Mouse (Mus musculus): Measurements from ENCODE around the gene Ifitm2. TPM values are rescaled to one million over a fixed set of nuclear protein-coding genes. Genes with fewer than 3 reads are reported as not detected.

Ifitm2 gene
- total and polyA plus RNA-seq, 3 experiments: 136 to 381 (median 213) TPM

DNA sequence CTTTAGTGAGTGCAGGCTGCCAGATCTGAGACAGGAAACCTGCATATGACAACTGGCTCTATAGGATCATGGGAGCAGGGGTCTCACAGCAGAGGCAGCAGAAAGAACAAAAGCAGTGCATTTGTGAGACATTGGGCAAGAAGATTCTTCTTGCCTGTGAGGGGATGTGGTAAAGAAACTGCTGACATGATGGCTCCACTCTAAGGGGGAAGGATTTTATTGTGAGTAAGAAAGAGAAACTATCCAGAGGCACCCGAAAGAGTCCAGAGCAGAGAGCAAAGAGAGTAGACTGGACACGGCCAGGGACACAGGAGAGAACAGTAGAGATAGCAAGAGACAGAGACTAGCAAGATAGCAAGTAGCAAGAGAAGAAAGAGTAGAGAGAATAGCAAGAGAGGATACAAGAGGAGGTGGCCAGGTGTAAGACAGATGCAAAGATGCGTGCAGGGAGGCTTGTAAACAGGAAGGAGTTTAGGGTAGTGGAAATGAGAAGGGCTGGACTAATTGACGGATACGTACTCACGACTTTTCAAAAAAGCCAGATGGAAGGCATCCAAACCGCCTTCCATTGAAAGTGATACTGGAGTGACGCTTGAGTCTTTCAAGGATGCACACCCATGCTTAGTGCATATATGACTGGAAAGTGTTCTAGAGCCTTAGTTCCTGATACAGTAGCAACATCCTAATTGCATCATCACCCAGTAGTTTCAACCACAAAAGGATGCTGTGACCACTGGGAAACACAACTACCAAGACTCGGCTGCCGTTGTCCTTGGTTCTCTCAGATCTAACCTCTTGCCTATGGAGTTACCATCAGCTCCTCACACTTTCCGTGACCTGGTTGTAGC lies 43.3 kb upstream of the Ifitm2 start:
- Histone ChIP-seq H3K27ac (ENCODE audit: insufficient read depth, low read depth) (peak overlapping the region; percentile 48), H3K36me3 (replicated peaks in 1 of 2; ENCODE audit: control insufficient read depth in 1 of 2, insufficient read depth in 1 of 2, low read length in 1 of 2) (no peaks in the 10 kb centered on the region), H3K4me3 (replicated peaks in 1 of 3; ENCODE audit: low read depth in 2 of 3, low read length in 2 of 3, poor library complexity in 1 of 3) (peak overlapping the region in 2 of 3 experiments; percentile 29), H3K9me3 (replicated peaks; ENCODE audit: low read length) (peaks cover 2% of the 10 kb centered on the region), H3K27me3 (replicated peaks) (no peaks in the 10 kb centered on the region), H3K79me2 (replicated peaks; ENCODE audit: control insufficient read depth, extremely low read depth, insufficient read depth, poor library complexity, severe bottlenecking) (no peaks in the 10 kb centered on the region), H3K4me2 (ENCODE audit: insufficient read depth, low read depth, poor library complexity, severe bottlenecking) (peak overlapping the region; percentile 69), H3K4me1 (ENCODE audit: control insufficient read depth in 1 of 2, insufficient read depth in 2 of 2) (peaks cover 16 to 32% of the 10 kb centered on the region in 2 experiments), H3K9ac (ENCODE audit: insufficient read depth, low read depth) (peak overlapping the region; percentile 55)
- in situ Hi-C loops (cut with MboI; ENCODE audit: low pct_ligation_motif_present, low pct_unique_long_range_greater_than_20kb, low sequenced_read_pairs) (loop anchor here (25.0 kb wide), 1 partner anchor 363 kb away; no protein-coding TSS in a partner anchor), dilution Hi-C loops (cut with MboI; ENCODE audit: extremely low pct_ligation_motif_present, extremely low pct_unique_long_range_greater_than_20kb, low sequenced_read_pairs) (no loop called here)
- DNase-seq (ENCODE audit: extremely low read depth): peak; percentile 53
- peak; percentile 34; the same call in 1 of the 2 replicates for TF ChIP-seq JUND (conservative IDR thresholded peaks at IDR 0.05; ENCODE audit: low read depth, low read length)
- TF ChIP-seq POLR2A (IDR thresholded peaks at IDR 0.05; ENCODE audit: low read depth, low read length): no peak
- TF ChIP-seq TBP (conservative IDR thresholded peaks at IDR 0.05; ENCODE audit: low read depth, low read length): 0 out of 2 replicates have a peak, but pooled peaks have one; percentile 16
- peak; percentile 58 for TF ChIP-seq ETS1 (conservative IDR thresholded peaks at IDR 0.05; ENCODE audit: low read depth, low read length)
- no peak for TF ChIP-seq MEF2A (IDR thresholded peaks at IDR 0.05; ENCODE audit: borderline replicate concordance, low read depth, low read length)
- TF ChIP-seq ZMIZ1 (IDR thresholded peaks at IDR 0.05; ENCODE audit: low read depth, low read length): no peak
- peak; percentile 67 for TF ChIP-seq EP300 (IDR thresholded peaks at IDR 0.05; ENCODE audit: low read length)
- TF ChIP-seq SIN3A (IDR thresholded peaks at IDR 0.05; ENCODE audit: low read length): peak; percentile 51; the same call in 1 of the 2 replicates
- TF ChIP-seq ZNF384 (IDR thresholded peaks at IDR 0.05; ENCODE audit: low read depth, low read length): no peak
- peak; percentile 70; the same call in 1 of the 2 replicates for TF ChIP-seq IRF4 (IDR thresholded peaks at IDR 0.05; ENCODE audit: low read depth, low read length)
- TF ChIP-seq BHLHE40 (IDR thresholded peaks at IDR 0.05; ENCODE audit: low read depth, low read length): peak; percentile 58
- 0 out of 2 replicates have a peak, but pooled peaks have one; percentile 35 for TF ChIP-seq TCF12 (IDR thresholded peaks at IDR 0.05; ENCODE audit: low read depth, low read length)

DNA sequence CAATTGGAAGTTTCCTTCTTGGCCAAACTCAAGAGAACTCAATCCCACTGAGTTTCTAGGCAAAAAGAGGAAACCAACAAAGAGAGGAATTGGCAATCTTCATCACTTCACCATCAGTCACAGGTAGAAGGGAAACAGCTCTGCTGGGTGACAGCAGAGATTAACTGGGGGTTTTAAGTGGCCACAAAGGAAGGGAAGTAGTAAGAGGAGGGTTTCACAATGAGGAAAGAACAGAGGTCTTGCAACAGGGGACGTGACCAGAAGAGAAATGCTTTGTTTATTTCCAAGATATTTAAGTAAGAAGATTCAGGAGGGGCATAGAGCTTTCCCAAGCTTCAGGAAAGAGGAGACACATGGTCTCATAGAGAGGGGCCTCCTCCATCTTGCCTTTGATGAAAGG lies 42.0 kb upstream of the Ifitm2 start:
- H3K4me2 ChIP-seq (ENCODE audit: insufficient read depth, low read depth, poor library complexity, severe bottlenecking): no peak overlapping the region

More for the DNA sequence above, 42.0 kb upstream of the Ifitm2 start:
- Histone ChIP-seq H3K9ac (ENCODE audit: insufficient read depth, low read depth) (no peak overlapping the region), H3K9me3 (replicated peaks; ENCODE audit: low read length) (no peaks in the 10 kb centered on the region), H3K4me1 (ENCODE audit: control insufficient read depth in 1 of 2, insufficient read depth in 2 of 2) (peaks cover 16 to 32% of the 10 kb centered on the region in 2 experiments), H3K27ac (ENCODE audit: insufficient read depth, low read depth) (no peak overlapping the region), H3K27me3 (replicated peaks) (no peaks in the 10 kb centered on the region), H3K4me3 (replicated peaks in 1 of 3; ENCODE audit: low read depth in 2 of 3, low read length in 2 of 3, poor library complexity in 1 of 3) (no peak overlapping the region), H3K36me3 (replicated peaks in 1 of 2; ENCODE audit: control insufficient read depth in 1 of 2, insufficient read depth in 1 of 2, low read length in 1 of 2) (no peaks in the 10 kb centered on the region), H3K79me2 (replicated peaks; ENCODE audit: control insufficient read depth, extremely low read depth, insufficient read depth, poor library complexity, severe bottlenecking) (no peaks in the 10 kb centered on the region)
- TF ChIP-seq TCF12 (IDR thresholded peaks at IDR 0.05; ENCODE audit: low read depth, low read length) (no peak), NELFE (IDR thresholded peaks at IDR 0.05; ENCODE audit: low read depth, low read length) (no peak), BHLHE40 (IDR thresholded peaks at IDR 0.05; ENCODE audit: low read depth, low read length) (peak; percentile 36; the same call in 1 of the 2 replicates), SIN3A (IDR thresholded peaks at IDR 0.05; ENCODE audit: low read length) (no peak), MAX (IDR thresholded peaks at IDR 0.05; ENCODE audit: low read length) (no peak), ETS1 (conservative IDR thresholded peaks at IDR 0.05; ENCODE audit: low read depth, low read length) (no peak), EP300 (IDR thresholded peaks at IDR 0.05; ENCODE audit: low read length) (peak; percentile 56), POLR2AphosphoS2 (IDR thresholded peaks at IDR 0.05; ENCODE audit: low read depth, low read length) (no peak), ELF1 (IDR thresholded peaks at IDR 0.05; ENCODE audit: low read depth, low read length) (no peak), UBTF (IDR thresholded peaks at IDR 0.05; ENCODE audit: low read depth, low read length) (no peak), ZMIZ1 (IDR thresholded peaks at IDR 0.05; ENCODE audit: low read depth, low read length) (no peak), CTCF (conservative IDR thresholded peaks at IDR 0.05 in 1 of 2, IDR thresholded peaks at IDR 0.05 in 1 of 2; ENCODE audit: low read depth in 2 of 2, low read length in 2 of 2) (no peak), CHD2 (IDR thresholded peaks at IDR 0.05; ENCODE audit: low read length) (no peak), ZNF384 (IDR thresholded peaks at IDR 0.05; ENCODE audit: low read depth, low read length) (no peak), MAZ (IDR thresholded peaks at IDR 0.05; ENCODE audit: low read depth, low read length) (no peak), KAT2A (IDR thresholded peaks at IDR 0.05; ENCODE audit: insufficient replicate concordance, low read length) (no peak)
- DNase-seq (ENCODE audit: extremely low read depth): no peak
- in situ Hi-C loops (cut with MboI; ENCODE audit: low pct_ligation_motif_present, low pct_unique_long_range_greater_than_20kb, low sequenced_read_pairs) (loop anchor here (25.0 kb wide), 1 partner anchor 364 kb away; no protein-coding TSS in a partner anchor), dilution Hi-C loops (cut with MboI; ENCODE audit: extremely low pct_ligation_motif_present, extremely low pct_unique_long_range_greater_than_20kb, low sequenced_read_pairs) (no loop called here)
